Mouse (Mus musculus): ENCODE results near the gene Sdf2l1. TPM values are rescaled to one million over a fixed set of nuclear protein-coding genes. Genes with fewer than 3 reads are reported as not detected.
A peak's percentile ranks its signal among the peaks of the same experiment; 100 is the strongest.
"Not testable (repeated sequence)": the region's sequence is repeated elsewhere in the genome, so short reads cannot be mapped to it uniquely, and the experiment has no call there.

Sdf2l1 gene
- 109 and 121 TPM in 2 replicates for polyA plus RNA-seq (2012; rRNA removed)

- Histone ChIP-seq H3K4me3 (ENCODE audit: low read depth, low read length) (peak within 1 kb of the TSS; percentile 89), H3K4me1 (ENCODE audit: control insufficient read depth, insufficient read depth, insufficient read length, low read length) (peaks cover 3% of the 10 kb centered on the region; the same call in 1 of the 2 replicates), H3K27me3 (ENCODE audit: control insufficient read depth, insufficient read depth, low read length) (no peaks in the 10 kb centered on the region), H3K36me3 (ENCODE audit: control insufficient read depth, insufficient read depth, low read length) (no peaks in the 10 kb centered on the region), H3K27ac (ENCODE audit: insufficient read depth, low read depth, low read length) (peak within 1 kb of the TSS; percentile 7; the same call in 1 of the 2 replicates)
- WGBS = under 1% methylated on average over 47 of the region's 47 CpGs
- TF ChIP-seq POLR2A (IDR thresholded peaks at IDR 0.05; ENCODE audit: low read depth, low read length) (peak; percentile 75), CTCF (IDR thresholded peaks at IDR 0.05; ENCODE audit: extremely low read depth, insufficient read length, insufficient replicate concordance, low read depth, low read length) (no peak)
Measured at GRCm38 (mm10) chr16:17132089-17132905, at the start of gene Sdf2l1. Gene Sdf2l1, minus strand, starts transcription at chr16:17132383.

- no peaks in the 10 kb centered on the region; the same call in 1 of the 2 replicates for H3K36me3 ChIP-seq (ENCODE audit: control insufficient read depth, insufficient read depth, low read length)
- WGBS = 59% methylated on average over 4 of the region's 4 CpGs
- H3K4me3 ChIP-seq (ENCODE audit: low read depth, low read length) = no peak overlapping the region
- H3K4me1 ChIP-seq (ENCODE audit: control insufficient read depth, insufficient read depth, insufficient read length, low read length) = peaks cover 14% of the 10 kb centered on the region; the same call in 1 of the 2 replicates
- 0 out of 2 replicates have a peak overlapping the region, but pooled peaks have one; percentile 11 for H3K27ac ChIP-seq (ENCODE audit: insufficient read depth, low read depth, low read length)
- no peaks in the 10 kb centered on the region for H3K27me3 ChIP-seq (ENCODE audit: control insufficient read depth, insufficient read depth, low read length)
- no peak for TF ChIP-seq CTCF (IDR thresholded peaks at IDR 0.05; ENCODE audit: extremely low read depth, insufficient read length, insufficient replicate concordance, low read depth, low read length)
- no peak for TF ChIP-seq POLR2A (IDR thresholded peaks at IDR 0.05; ENCODE audit: low read depth, low read length)
Measured at GRCm38 (mm10) chr16:17181382-17181781, 49.2 kb upstream of the Sdf2l1 start.

- Histone ChIP-seq H3K4me3 (ENCODE audit: low read depth, low read length) (no peak overlapping the region), H3K27ac (ENCODE audit: insufficient read depth, low read depth, low read length) (no peak overlapping the region), H3K4me1 (ENCODE audit: control insufficient read depth, insufficient read depth, insufficient read length, low read length) (peaks cover 19% of the 10 kb centered on the region; the same call in 1 of the 2 replicates), H3K27me3 (ENCODE audit: control insufficient read depth, insufficient read depth, low read length) (no peaks in the 10 kb centered on the region), H3K36me3 (ENCODE audit: control insufficient read depth, insufficient read depth, low read length) (peaks cover 3% of the 10 kb centered on the region; the same call in 1 of the 2 replicates)
- 88% methylated on average over 3 of the region's 3 CpGs for WGBS
- no peak for TF ChIP-seq POLR2A (IDR thresholded peaks at IDR 0.05; ENCODE audit: low read depth, low read length)
- no peak for TF ChIP-seq CTCF (IDR thresholded peaks at IDR 0.05; ENCODE audit: extremely low read depth, insufficient read length, insufficient replicate concordance, low read depth, low read length)
Measured at GRCm38 (mm10) chr16:17179706-17180105, 47.5 kb upstream of the Sdf2l1 start.

- TF ChIP-seq POLR2A (IDR thresholded peaks at IDR 0.05; ENCODE audit: low read depth, low read length) = no peak
- no peak for TF ChIP-seq CTCF (IDR thresholded peaks at IDR 0.05; ENCODE audit: extremely low read depth, insufficient read length, insufficient replicate concordance, low read depth, low read length)
- Histone ChIP-seq H3K4me1 (ENCODE audit: control insufficient read depth, insufficient read depth, insufficient read length, low read length) (peaks cover 19% of the 10 kb centered on the region; the same call in 1 of the 2 replicates), H3K4me3 (ENCODE audit: low read depth, low read length) (no peak overlapping the region), H3K36me3 (ENCODE audit: control insufficient read depth, insufficient read depth, low read length) (peaks cover 10% of the 10 kb centered on the region), H3K27me3 (ENCODE audit: control insufficient read depth, insufficient read depth, low read length) (no peaks in the 10 kb centered on the region), H3K27ac (ENCODE audit: insufficient read depth, low read depth, low read length) (no peak overlapping the region)
- 97% methylated on average over 1 of the region's 1 CpGs for WGBS
Measured at GRCm38 (mm10) chr16:17177623-17178170, 45.5 kb upstream of the Sdf2l1 start.

- 32% methylated on average over 2 of the region's 2 CpGs for WGBS
- H3K27ac ChIP-seq (ENCODE audit: insufficient read depth, low read depth, low read length) = peak overlapping the region; percentile 69
- H3K36me3 ChIP-seq (ENCODE audit: control insufficient read depth, insufficient read depth, low read length) = peaks cover 18% of the 10 kb centered on the region
Measured at GRCm38 (mm10) chr16:17175765-17176164, 43.6 kb upstream of the Sdf2l1 start.

GRCm38 (mm10) chr16:17168049-17168448 is 35.9 kb upstream of the Sdf2l1 start:
- Histone ChIP-seq H3K27ac (ENCODE audit: insufficient read depth, low read depth, low read length) (no peak overlapping the region), H3K36me3 (ENCODE audit: control insufficient read depth, insufficient read depth, low read length) (peaks cover 20% of the 10 kb centered on the region), H3K27me3 (ENCODE audit: control insufficient read depth, insufficient read depth, low read length) (no peaks in the 10 kb centered on the region), H3K4me1 (ENCODE audit: control insufficient read depth, insufficient read depth, insufficient read length, low read length) (peaks cover 16% of the 10 kb centered on the region; the same call in 1 of the 2 replicates), H3K4me3 (ENCODE audit: low read depth, low read length) (no peak overlapping the region)
- TF ChIP-seq POLR2A (IDR thresholded peaks at IDR 0.05; ENCODE audit: low read depth, low read length) (no peak), CTCF (IDR thresholded peaks at IDR 0.05; ENCODE audit: extremely low read depth, insufficient read length, insufficient replicate concordance, low read depth, low read length) (no peak)
- 79% methylated on average over 5 of the region's 5 CpGs for WGBS

More at GRCm38 (mm10) chr16:17175765-17176164, 43.6 kb upstream of the Sdf2l1 start:
- no peak overlapping the region for H3K4me3 ChIP-seq (ENCODE audit: low read depth, low read length)
- H3K27me3 ChIP-seq (ENCODE audit: control insufficient read depth, insufficient read depth, low read length) = no peaks in the 10 kb centered on the region
- TF ChIP-seq POLR2A (IDR thresholded peaks at IDR 0.05; ENCODE audit: low read depth, low read length) = no peak
- no peak for TF ChIP-seq CTCF (IDR thresholded peaks at IDR 0.05; ENCODE audit: extremely low read depth, insufficient read length, insufficient replicate concordance, low read depth, low read length)
- peaks cover 13% of the 10 kb centered on the region; the same call in 1 of the 2 replicates for H3K4me1 ChIP-seq (ENCODE audit: control insufficient read depth, insufficient read depth, insufficient read length, low read length)

- Histone ChIP-seq H3K4me1 (ENCODE audit: control insufficient read depth, insufficient read depth, insufficient read length, low read length) (peaks cover 16% of the 10 kb centered on the region; the same call in 1 of the 2 replicates), H3K27ac (ENCODE audit: insufficient read depth, low read depth, low read length) (peak overlapping the region; percentile 79), H3K4me3 (ENCODE audit: low read depth, low read length) (no peak overlapping the region), H3K36me3 (ENCODE audit: control insufficient read depth, insufficient read depth, low read length) (peaks cover 13% of the 10 kb centered on the region), H3K27me3 (ENCODE audit: control insufficient read depth, insufficient read depth, low read length) (no peaks in the 10 kb centered on the region)
- no peak for TF ChIP-seq CTCF (IDR thresholded peaks at IDR 0.05; ENCODE audit: extremely low read depth, insufficient read length, insufficient replicate concordance, low read depth, low read length)
- TF ChIP-seq POLR2A (IDR thresholded peaks at IDR 0.05; ENCODE audit: low read depth, low read length) = no peak
Measured at GRCm38 (mm10) chr16:17167179-17167578, 35.0 kb upstream of the Sdf2l1 start.

GRCm38 (mm10) chr16:17165478-17165877 is 33.3 kb upstream of the Sdf2l1 start:
- not testable (repeated sequence) for H3K27me3 ChIP-seq (ENCODE audit: control insufficient read depth, insufficient read depth, low read length); H3K4me3 ChIP-seq (ENCODE audit: low read depth, low read length); H3K36me3 ChIP-seq (ENCODE audit: control insufficient read depth, insufficient read depth, low read length)
- 38% methylated on average over 1 of the region's 1 CpGs for WGBS
- Histone ChIP-seq H3K27ac (ENCODE audit: insufficient read depth, low read depth, low read length) (peak overlapping the region; percentile 79), H3K4me1 (ENCODE audit: control insufficient read depth, insufficient read depth, insufficient read length, low read length) (peaks cover 16% of the 10 kb centered on the region; the same call in 1 of the 2 replicates)

Measured in small intestine, adult 2 months (tissue).